ENCODE assay signal across 7 mouse cellular contexts in the genomic region with DNA sequence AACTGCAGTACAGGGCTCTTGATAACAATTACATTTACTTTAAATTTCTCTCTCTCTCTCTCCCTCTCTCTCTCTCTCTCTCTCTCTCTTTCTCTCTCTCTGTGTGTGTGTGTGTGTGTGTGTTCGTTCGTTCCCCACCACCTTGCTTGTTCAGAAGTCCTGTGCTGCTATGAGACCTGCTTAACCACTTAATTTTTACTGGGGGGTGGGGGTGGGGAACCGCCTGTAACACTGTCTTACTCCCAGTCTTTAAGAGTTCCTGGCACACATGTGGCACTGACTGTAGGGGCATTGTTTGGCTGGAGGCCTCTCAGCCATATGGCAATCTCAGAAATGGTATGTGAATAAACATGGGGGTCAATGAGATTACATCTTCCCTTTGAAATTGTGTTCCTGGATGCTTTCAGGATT.
DNase-seq lines count a peak whose midpoint lies in the region; ATAC-seq and TF ChIP-seq lines count a peak whose summit lies in the region.

No protein-coding gene starts in this region.

- peak overlapping the region; percentile 90 for H3K4me2 ChIP-seq in CH12.LX (ENCODE audit: insufficient read depth, low read depth, poor library complexity, severe bottlenecking)
- peak overlapping the region; percentile 96 for H3K4me2 ChIP-seq in liver, postnatal 0 days (ENCODE audit: low read depth, low read length)

- H3K9ac ChIP-seq in CH12.LX (ENCODE audit: insufficient read depth, low read depth), result peak overlapping the region; percentile 83
- H3K9ac ChIP-seq in liver, postnatal 0 days (replicated peaks), result peak overlapping the region; percentile 78; the same call in 1 of the 2 replicates

- no peaks in the 10 kb centered on the region for H3K9me3 ChIP-seq in CH12.LX (replicated peaks; ENCODE audit: low read length)
- no peaks in the 10 kb centered on the region for H3K9me3 ChIP-seq in liver, postnatal 0 days (ENCODE audit: low read length)

- no peak for TF ChIP-seq EP300 in CH12.LX (IDR thresholded peaks at IDR 0.05; ENCODE audit: low read length)
- TF ChIP-seq EP300 in liver, postnatal 0 days (IDR thresholded peaks at IDR 0.05; ENCODE audit: low read depth), result no peak

- H3K27me3 ChIP-seq in CH12.LX (replicated peaks), result no peaks in the 10 kb centered on the region
- no peaks in the 10 kb centered on the region for H3K27me3 ChIP-seq in liver, postnatal 0 days (ENCODE audit: insufficient read depth, low read length)

- peak; percentile 51 for DNase-seq in 416B (ENCODE audit: low read depth)
- no peak for DNase-seq in CH12.LX (ENCODE audit: extremely low read depth)
- DNase-seq in forelimb bud, embryonic 11.5 days (ENCODE audit: low read depth, low spot score), result peak; percentile 79
- no peak for DNase-seq in liver, postnatal 0 days
- no peak for DNase-seq in cerebellum, postnatal 36 days
- DNase-seq in gastrocnemius, adult 8-10 months (ENCODE audit: low spot score in 2 of 2), result no peak

- peak overlapping the region in 2 of 3 experiments; percentile 57 to 58 for H3K4me3 ChIP-seq in CH12.LX (replicated peaks in 1 of 3; ENCODE audit: low read depth in 2 of 3, low read length in 2 of 3, poor library complexity in 1 of 3)
- H3K4me3 ChIP-seq in liver, postnatal 0 days (ENCODE audit: low read depth, low read length), result peak overlapping the region; percentile 68

- in situ Hi-C loops in CH12.LX (cut with MboI; ENCODE audit: low pct_ligation_motif_present, low pct_unique_long_range_greater_than_20kb, low sequenced_read_pairs), result no loop called here

- no peak for TF ChIP-seq RAD21 in CH12.LX (IDR thresholded peaks at IDR 0.05; ENCODE audit: low read depth, low read length)

- no peak overlapping the region for H3K27ac ChIP-seq in CH12.LX (ENCODE audit: insufficient read depth, low read depth)
- 0 out of 2 replicates have a peak overlapping the region, but pooled peaks have one; percentile 53 for H3K27ac ChIP-seq in liver, postnatal 0 days (ENCODE audit: low read depth)

- H3K4me1 ChIP-seq in CH12.LX (ENCODE audit: control insufficient read depth in 1 of 2, insufficient read depth in 2 of 2), result peaks cover 19 to 74% of the 10 kb centered on the region in 2 experiments
- peaks cover 40% of the 10 kb centered on the region for H3K4me1 ChIP-seq in liver, postnatal 0 days (ENCODE audit: insufficient read depth)

- no peak for ATAC-seq in liver, postnatal 0 days
- no peak for ATAC-seq in monocyte, adult 5-6 weeks (replicated peaks; ENCODE audit: insufficient number of reproducible peaks, low FRiP score, low TSS enrichment, poor library complexity, severe bottlenecking)

- peaks cover 23% of the 10 kb centered on the region for H3K79me2 ChIP-seq in CH12.LX (replicated peaks; ENCODE audit: control insufficient read depth, extremely low read depth, insufficient read depth, poor library complexity, severe bottlenecking)

- no peak for TF ChIP-seq CTCF in CH12.LX (conservative IDR thresholded peaks at IDR 0.05 in 1 of 2, IDR thresholded peaks at IDR 0.05 in 1 of 2; ENCODE audit: low read depth in 2 of 2, low read length in 2 of 2)
- TF ChIP-seq CTCF in liver, postnatal 0 days (IDR thresholded peaks at IDR 0.05; ENCODE audit: low read depth), result no peak

- no peak for TF ChIP-seq POLR2A in CH12.LX (IDR thresholded peaks at IDR 0.05; ENCODE audit: low read depth, low read length)

- 15% methylated on average over 3 of the region's 3 CpGs for WGBS in liver, postnatal 0 days (ENCODE audit: insufficient replicate concordance)

- no peaks in the 10 kb centered on the region for H3K36me3 ChIP-seq in CH12.LX (replicated peaks in 1 of 2; ENCODE audit: control insufficient read depth in 1 of 2, insufficient read depth in 1 of 2, low read length in 1 of 2)
- H3K36me3 ChIP-seq in liver, postnatal 0 days (replicated peaks; ENCODE audit: insufficient read depth, low read length), result no peaks in the 10 kb centered on the region

- dilution Hi-C loops in CH12.LX (cut with MboI; ENCODE audit: extremely low pct_ligation_motif_present, extremely low pct_unique_long_range_greater_than_20kb, low sequenced_read_pairs), result no loop called here

TF ChIP-seq in CH12.LX, 34 proteins besides CTCF, POLR2A, EP300 and RAD21:
- 0 out of 2 replicates have a peak, but pooled peaks have one; percentile 46 for TF ChIP-seq MYC (IDR thresholded peaks at IDR 0.05; ENCODE audit: low read depth, low read length)
- 0 out of 2 replicates have a peak, but pooled peaks have one; percentile 29 for TF ChIP-seq CHD1 (IDR thresholded peaks at IDR 0.05; ENCODE audit: low read depth, low read length)
- TF ChIP-seq CHD2 (IDR thresholded peaks at IDR 0.05; ENCODE audit: low read length), result peak; percentile 66
- TF ChIP-seq RCOR1 (conservative IDR thresholded peaks at IDR 0.05; ENCODE audit: low read depth, low read length), result no peak
- no peak for TF ChIP-seq ZKSCAN1 (IDR thresholded peaks at IDR 0.05; ENCODE audit: borderline replicate concordance, low read depth, low read length)
TF ChIP-seq in CH12.LX: peak in this region for 3.

Comparison
In these comparisons a context has a peak if more than half of its experiments do, and no peak if none do; other contexts are left out.
1. DNase-seq: peak in 416B (single experiment) and forelimb bud, embryonic 11.5 days (single experiment); none in CH12.LX (single experiment), liver, postnatal 0 days (single experiment), cerebellum, postnatal 36 days (0 of 2) and gastrocnemius, adult 8-10 months (0 of 2).